Mouse (Mus musculus) hindbrain, embryonic 11.5 days (tissue): ENCODE measurements at regions not wholly inside any gene's neighbourhood (a gene's known extent, or its start where the extent isn't known, plus 50 kb on each side); places are given as distances from the start of the nearest gene placed in this dataset.

ENCODE experiments used
- ATAC-seq: fragments of 200-750 bp; cut with Nextera tagmentation; 2 replicates; pipeline ENCODE4 v1.8.0; 2017; ENCODE audit warnings: mild to moderate bottlenecking, moderate TSS enrichment, moderate library complexity; ENCODE audit not compliant: low FRiP score
- DNase-seq: peaks from one replicate; pipeline ENCODE4 v3.0.0-alpha.2; 2015; ENCODE audit warnings: low spot score
- H3K27ac ChIP-seq: fragments of 300-500 bp; sonication (generic); 2 replicates; pipeline ENCODE4 v1.5.1; 2014; ENCODE audit warnings: mild to moderate bottlenecking, low read depth, low read length
- H3K27me3 ChIP-seq: fragments of 300-500 bp; sonication (generic); 2 replicates; pipeline ENCODE4 v1.6.1; 2014; ENCODE audit warnings: mild to moderate bottlenecking, low read length, moderate library complexity, mixed read lengths; ENCODE audit not compliant: control insufficient read depth, insufficient read depth
- H3K36me3 ChIP-seq: fragments of 300-500 bp; sonication (generic); 2 replicates; pipeline ENCODE4 v1.6.1; 2014; ENCODE audit warnings: mild to moderate bottlenecking, low read length, moderate library complexity, mixed read lengths; ENCODE audit not compliant: control insufficient read depth, insufficient read depth
- H3K4me1 ChIP-seq: fragments of 300-500 bp; sonication (generic); replicated peaks from 2 replicates; pipeline ENCODE4 v1.6.1; 2014; ENCODE audit warnings: low read length, mixed read lengths; ENCODE audit not compliant: control insufficient read depth, insufficient read depth
- H3K4me2 ChIP-seq: fragments of 300-500 bp; sonication (generic); replicated peaks from 2 replicates; pipeline ENCODE4 v1.6.1; 2014; ENCODE audit warnings: mild to moderate bottlenecking, low read depth, low read length
- H3K4me3 ChIP-seq: fragments of 300-500 bp; sonication (generic); 2 replicates; pipeline ENCODE4 v1.5.1; 2014; ENCODE audit warnings: low read depth, low read length
- H3K9ac ChIP-seq: fragments of 300-500 bp; sonication (generic); 2 replicates; pipeline ENCODE4 v1.6.1; 2014; ENCODE audit warnings: low read depth, low read length
- H3K9me3 ChIP-seq: fragments of 300-500 bp; sonication (generic); 2 replicates; pipeline ENCODE4 v1.6.1; 2016; ENCODE audit warnings: low read length; ENCODE audit not compliant: control insufficient read depth
- WGBS: fragments of 180-500 bp; shearing (Covaris S2); extraction: QIAGEN DNeasy Blood & Tissue Kit; methylation state at CpG from one replicate; pipeline ENCODE4 v1.1.7; 2014; 5-methylcytosine and 5-hydroxymethylcytosine counted together

DNA sequence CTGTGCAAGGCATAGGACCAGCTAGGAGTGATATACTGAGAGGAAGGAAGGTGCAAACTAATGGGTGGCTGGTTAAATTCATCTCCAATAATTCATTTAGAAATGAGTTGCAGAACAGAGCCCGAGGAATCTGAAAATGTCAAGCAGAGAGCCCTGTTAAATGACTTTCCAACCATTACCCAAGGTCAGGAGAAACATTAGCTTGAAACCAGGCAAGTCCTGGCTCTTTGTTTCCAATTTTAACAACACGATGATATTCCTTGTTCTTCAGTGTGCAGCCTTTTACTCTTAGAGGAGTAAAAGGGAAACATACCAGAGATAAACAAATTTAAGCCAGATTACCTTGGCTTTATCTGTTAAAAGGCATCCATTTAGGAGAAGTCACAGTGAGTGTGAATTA, 2318.4 kb downstream of the Poteg start:
- WGBS, result 82% methylated on average over 2 of the region's 2 CpGs

GRCm38 (mm10) chr8:29766252-29766920, 2318.9 kb downstream of the Poteg start:
- Histone ChIP-seq H3K4me1 (no peaks in the 10 kb centered on the region), H3K27ac (no peak overlapping the region), H3K36me3 (no peaks in the 10 kb centered on the region), H3K4me3 (no peak overlapping the region), H3K9me3 (no peaks in the 10 kb centered on the region), H3K9ac (no peak overlapping the region), H3K4me2 (no peak overlapping the region), H3K27me3 (no peaks in the 10 kb centered on the region)
- DNase-seq, result no peak
- no peak for ATAC-seq
- 64% methylated on average over 1 of the region's 1 CpGs for WGBS

More for the DNA sequence above, 2318.4 kb downstream of the Poteg start:
- H3K9ac ChIP-seq, result no peak overlapping the region
- no peaks in the 10 kb centered on the region for H3K27me3 ChIP-seq
- no peaks in the 10 kb centered on the region for H3K9me3 ChIP-seq
- H3K4me2 ChIP-seq, result no peak overlapping the region
- DNase-seq, result no peak
- ATAC-seq, result no peak
- no peaks in the 10 kb centered on the region for H3K4me1 ChIP-seq
- no peak overlapping the region for H3K27ac ChIP-seq
- H3K36me3 ChIP-seq, result no peaks in the 10 kb centered on the region
- H3K4me3 ChIP-seq, result no peak overlapping the region

DNA sequence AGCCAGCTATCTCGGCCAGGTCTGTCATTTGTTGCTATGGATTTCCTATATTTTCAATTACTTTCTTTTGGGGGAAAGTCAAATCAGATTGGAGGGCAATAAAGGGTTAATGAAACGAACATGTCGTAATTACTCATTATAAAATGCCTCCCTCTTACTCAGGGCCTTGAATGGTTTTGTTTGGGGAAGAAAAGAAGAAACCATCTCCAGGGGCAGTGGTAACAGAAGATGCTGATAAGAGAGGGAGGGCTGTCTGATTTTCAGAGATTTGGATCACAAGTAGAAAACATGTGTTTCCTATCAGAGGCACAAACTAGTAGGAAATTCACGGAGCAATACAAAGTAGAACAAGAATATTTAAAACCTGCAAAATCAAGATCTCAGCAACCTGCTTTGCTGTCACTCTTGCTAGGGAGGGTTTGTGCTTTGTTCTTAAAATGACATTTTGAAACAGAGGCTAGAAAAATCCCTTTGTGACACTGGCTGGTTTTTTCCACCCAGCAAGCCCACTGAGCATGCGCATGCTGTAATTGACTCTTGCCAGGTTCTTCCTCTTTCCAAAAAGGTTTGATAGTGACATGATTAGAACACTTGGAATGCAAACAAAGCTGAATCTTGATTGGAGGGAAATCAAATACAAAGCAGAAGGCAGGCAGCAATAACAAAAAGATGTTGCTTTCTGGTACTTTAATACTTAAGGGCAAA, 2329.8 kb downstream of the Poteg start:
- H3K4me1 ChIP-seq, result no peaks in the 10 kb centered on the region
- H3K9ac ChIP-seq, result no peak overlapping the region
- no peaks in the 10 kb centered on the region for H3K36me3 ChIP-seq
- H3K4me2 ChIP-seq, result no peak overlapping the region
- H3K9me3 ChIP-seq, result no peaks in the 10 kb centered on the region
- no peaks in the 10 kb centered on the region for H3K27me3 ChIP-seq
- H3K27ac ChIP-seq, result no peak overlapping the region
- DNase-seq (peak; percentile 4), ATAC-seq (no peak)
- 68% methylated on average over 5 of the region's 5 CpGs for WGBS
- H3K4me3 ChIP-seq, result no peak overlapping the region

DNA sequence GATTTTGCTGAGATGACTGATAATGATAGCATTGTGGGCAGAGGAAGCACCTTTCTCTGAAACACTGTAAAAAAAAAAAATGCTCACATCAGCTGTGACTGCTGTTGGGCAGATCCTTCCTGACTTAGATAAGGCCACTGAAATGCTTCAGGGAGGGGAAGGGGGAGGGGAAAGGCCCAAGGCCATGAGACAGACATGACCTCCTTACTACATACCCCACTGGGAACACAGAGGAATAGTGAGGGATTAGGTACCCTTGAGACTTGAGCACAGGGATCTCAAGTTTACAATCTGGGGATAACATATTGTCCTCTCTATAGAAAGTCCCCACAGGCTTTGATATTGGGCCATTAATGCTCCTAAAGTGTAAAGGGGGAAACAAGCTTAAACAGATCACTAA, 2341.7 kb downstream of the Poteg start:
- Histone ChIP-seq H3K9me3 (no peaks in the 10 kb centered on the region), H3K27ac (no peak overlapping the region), H3K9ac (no peak overlapping the region), H3K36me3 (no peaks in the 10 kb centered on the region), H3K4me2 (no peak overlapping the region), H3K4me3 (no peak overlapping the region), H3K27me3 (no peaks in the 10 kb centered on the region), H3K4me1 (no peaks in the 10 kb centered on the region)
- DNase-seq (no peak), ATAC-seq (peak; percentile 67)

- DNase-seq (peak; percentile 5), ATAC-seq (peak; percentile 52)
- Histone ChIP-seq H3K27ac (no peak overlapping the region), H3K9ac (no peak overlapping the region), H3K4me2 (no peak overlapping the region), H3K9me3 (no peaks in the 10 kb centered on the region), H3K4me1 (no peaks in the 10 kb centered on the region), H3K27me3 (no peaks in the 10 kb centered on the region), H3K4me3 (no peak overlapping the region), H3K36me3 (no peaks in the 10 kb centered on the region)
- WGBS, result 93% methylated on average over 2 of the region's 2 CpGs
Observed at GRCm38 (mm10) chr8:29790029-29790428, 2342.6 kb downstream of the Poteg start.

GRCm38 (mm10) chr8:29807274-29807673, 2359.8 kb downstream of the Poteg start:
- no peak overlapping the region for H3K9ac ChIP-seq
- no peaks in the 10 kb centered on the region for H3K36me3 ChIP-seq
- no peaks in the 10 kb centered on the region for H3K4me1 ChIP-seq
- no peak for DNase-seq
- no peaks in the 10 kb centered on the region for H3K9me3 ChIP-seq
- ATAC-seq, result no peak
- no peak overlapping the region for H3K4me3 ChIP-seq
- no peak overlapping the region for H3K27ac ChIP-seq
- no peaks in the 10 kb centered on the region for H3K27me3 ChIP-seq
- H3K4me2 ChIP-seq, result no peak overlapping the region
- WGBS, result 84% methylated on average over 5 of the region's 5 CpGs

DNA sequence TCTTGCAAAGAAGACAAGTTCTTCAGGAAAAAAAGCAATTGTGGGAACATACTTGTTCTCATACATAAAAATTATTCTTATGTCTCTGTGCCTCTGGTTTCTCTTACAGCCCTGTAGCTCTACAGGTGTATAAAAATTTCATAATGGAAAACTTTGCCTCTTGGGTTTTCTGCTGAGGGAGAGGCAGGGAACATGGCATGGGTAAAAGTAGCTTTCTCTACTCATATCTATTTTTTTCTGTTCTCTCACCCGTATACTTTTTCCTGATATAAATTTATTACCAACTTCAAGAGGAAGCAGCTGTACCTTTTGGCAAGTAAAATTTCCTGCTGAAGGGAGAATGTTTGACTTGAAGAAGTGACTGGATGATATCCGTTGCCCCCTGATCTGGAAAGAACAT, 2388.6 kb downstream of the Poteg start:
- H3K36me3 ChIP-seq, result no peaks in the 10 kb centered on the region
- H3K4me1 ChIP-seq, result no peaks in the 10 kb centered on the region
- no peak overlapping the region for H3K4me2 ChIP-seq
- H3K27ac ChIP-seq, result no peak overlapping the region
- H3K9ac ChIP-seq, result no peak overlapping the region
- H3K27me3 ChIP-seq, result no peaks in the 10 kb centered on the region
- H3K4me3 ChIP-seq, result no peak overlapping the region
- ATAC-seq (no peak), DNase-seq (no peak)
- 89% methylated on average over 2 of the region's 2 CpGs for WGBS
- no peaks in the 10 kb centered on the region for H3K9me3 ChIP-seq
